Mouse (Mus musculus): ENCODE results near the gene Galnt5. TPM values are rescaled to one million over a fixed set of nuclear protein-coding genes. Genes with fewer than 3 reads are reported as not detected.

Galnt5 gene
- polyA plus RNA-seq (2012; rRNA removed) = 0.01 TPM in 1 of 2 replicates, not detected in the other

DNA sequence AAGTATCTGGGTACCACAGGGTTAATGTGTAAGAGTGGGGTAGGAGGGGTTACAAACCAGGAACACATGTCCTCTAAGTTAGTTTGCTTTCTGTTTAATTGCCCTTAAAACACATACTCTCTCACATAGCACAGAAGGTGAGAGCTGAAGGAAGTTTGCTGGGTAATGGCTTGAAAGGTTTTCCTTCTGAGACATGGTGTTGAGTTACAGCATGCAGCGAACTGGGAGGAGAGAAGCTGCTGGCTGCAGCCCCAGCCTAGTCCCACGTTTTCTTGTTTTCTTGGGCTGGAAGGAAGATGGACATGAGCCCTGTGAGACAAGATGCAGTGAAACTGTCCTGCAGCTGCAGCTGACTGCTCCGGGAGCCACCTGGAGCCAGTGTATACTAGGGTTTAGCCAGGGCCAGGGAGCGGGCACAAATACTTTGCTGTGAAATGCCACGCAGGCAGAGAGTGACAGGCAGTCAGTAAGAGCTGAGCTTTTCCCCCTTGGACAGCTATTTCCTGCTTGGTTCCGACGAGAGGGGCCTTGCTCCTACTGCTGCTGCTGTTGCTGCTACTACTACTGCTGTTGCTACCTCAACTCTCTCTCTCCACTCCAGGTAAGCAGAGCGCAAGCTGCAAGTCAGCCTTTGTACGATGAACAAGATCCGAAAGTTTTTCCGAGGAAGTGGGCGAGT, at the start of gene Galnt5:
Gene Galnt5, plus strand, starts transcription at position 133 of the 679 bp plus-strand sequence.

DNA sequence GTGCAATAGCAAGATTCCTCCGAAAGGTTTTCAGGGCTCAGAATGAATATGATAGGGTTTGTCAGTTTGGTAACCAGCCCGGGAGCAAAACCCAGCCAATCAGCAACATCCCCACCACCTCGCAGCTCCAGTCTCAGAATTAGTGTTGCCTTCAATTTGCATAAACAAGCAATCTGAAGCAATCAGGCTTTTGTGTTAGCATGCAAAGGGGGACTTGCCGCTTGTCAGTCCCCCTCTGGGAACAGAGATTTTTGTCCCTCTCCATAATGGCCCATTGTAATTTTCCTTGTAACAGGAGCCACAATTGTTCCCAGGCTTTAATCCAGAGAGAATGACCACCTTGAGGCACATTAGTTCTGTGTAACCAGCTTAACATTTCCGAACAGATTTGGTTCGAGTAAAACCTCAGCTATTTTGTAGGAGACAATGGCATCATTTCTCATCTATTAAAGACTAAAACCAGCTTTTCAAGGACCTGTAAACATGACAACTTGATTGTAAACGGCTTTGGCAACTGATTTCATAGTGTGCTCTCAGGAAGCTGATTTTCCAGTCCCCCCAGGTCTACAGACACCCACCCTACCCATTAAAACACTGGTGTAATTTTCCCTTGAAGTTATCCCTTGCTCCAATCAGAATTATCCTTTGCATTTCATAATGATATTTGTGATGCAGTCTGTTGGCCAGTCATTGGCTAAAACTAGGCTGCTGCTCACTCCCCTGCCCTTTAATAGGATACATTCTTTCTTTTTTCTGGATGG, 55.3 kb downstream of the Galnt5 start, which contains the start of gene Ermn:
Gene Ermn, minus strand, starts transcription at position 44 of the 761 bp plus-strand sequence.

Other genes with a start within 250 kb of the Galnt5 start
- gene Ermn, start 55.0 kb downstream of the Galnt5 start, polyA plus RNA-seq (2012; rRNA removed) = not detected in 2 replicates
- 4.1 and 5.8 TPM in 2 replicates for gene Cytip, start 197.6 kb downstream of the Galnt5 start, polyA plus RNA-seq (2012; rRNA removed)

Data from liver, embryonic 18 days (tissue).